Mouse (Mus musculus) embryonic facial prominence, embryonic 10.5 days (tissue): Measurements from ENCODE around the gene Card14. TPM values are rescaled to one million over a fixed set of nuclear protein-coding genes. Genes with fewer than 3 reads are reported as not detected.

Experiments used
- DNase-seq: peaks from one replicate; pipeline ENCODE4 v3.0.0-alpha.2; 2017; ENCODE audit warnings: low spot score
- H3K27ac ChIP-seq: fragments of 300-500 bp; sonication (generic); replicated peaks from 2 replicates; pipeline ENCODE4 v1.5.1; 2016; ENCODE audit warnings: mild to moderate bottlenecking
- H3K27me3 ChIP-seq: fragments of 300-500 bp; sonication (generic); replicated peaks from 2 replicates; pipeline ENCODE4 v1.6.1; 2016; ENCODE audit warnings: low read depth, mild to moderate bottlenecking; ENCODE audit not compliant: poor library complexity, severe bottlenecking
- H3K36me3 ChIP-seq: fragments of 300-500 bp; sonication (generic); replicated peaks from 2 replicates; pipeline ENCODE4 v1.6.1; 2016; ENCODE audit warnings: mild to moderate bottlenecking, moderate library complexity
- H3K4me1 ChIP-seq: fragments of 300-500 bp; sonication (generic); 2 replicates; pipeline ENCODE4 v1.6.1; 2016
- H3K4me3 ChIP-seq: fragments of 300-500 bp; sonication (generic); 2 replicates; pipeline ENCODE4 v1.5.1; 2016; ENCODE audit warnings: mild to moderate bottlenecking, moderate library complexity
- H3K9me3 ChIP-seq: fragments of 300-500 bp; sonication (generic); 2 replicates; pipeline ENCODE4 v1.6.1; 2016; ENCODE audit warnings: mild to moderate bottlenecking
- WGBS: fragments of 180-500 bp; shearing (Covaris S2); methylation state at CpG from one replicate; pipeline ENCODE4 v1.1.7; 2016; 5-methylcytosine and 5-hydroxymethylcytosine counted together
- microRNA counts: library from miRNA; unstranded; fragments of <30 nt; microRNA quantifications from one replicate; lab custom pipeline; 2017
- microRNA-seq: library from miRNA; unstranded; fragments of <30 nt; microRNA quantifications from one replicate; pipeline ENCODE4, GENCODE M21; 2017
- polyA plus RNA-seq: library from polyadenylated mRNA; unstranded; fragments of >200 nt; fragmentation: Nextera tagmentation; extraction: Ambion mirVana; gene quantifications from 2 replicates; pipeline ENCODE4 v1.2.1, GENCODE M21; 2016

Card14 gene
- polyA plus RNA-seq, 1 experiment from 2014 or later: 0.05 TPM

GRCm38 (mm10) chr11:119393483-119393804 lies 85.9 kb downstream of the Card14 start:
- peaks cover 36% of the 10 kb centered on the region for H3K4me1 ChIP-seq
- 27% methylated on average over 7 of the region's 7 CpGs for WGBS
- peaks cover 95% of the 10 kb centered on the region for H3K27me3 ChIP-seq
- no peaks in the 10 kb centered on the region for H3K9me3 ChIP-seq
- H3K4me3 ChIP-seq: peak overlapping the region; percentile 55
- H3K36me3 ChIP-seq: no peaks in the 10 kb centered on the region
- DNase-seq: peak; percentile 31
- no peak overlapping the region for H3K27ac ChIP-seq

- DNase-seq: no peak
- WGBS: 37% methylated on average over 6 of the region's 6 CpGs
- peaks cover 91% of the 10 kb centered on the region for H3K27me3 ChIP-seq
Observed at GRCm38 (mm10) chr11:119394210-119394609, 86.6 kb downstream of the Card14 start.

More at GRCm38 (mm10) chr11:119394210-119394609, 86.6 kb downstream of the Card14 start:
- no peak overlapping the region for H3K27ac ChIP-seq
- no peak overlapping the region for H3K4me3 ChIP-seq
- peaks cover 36% of the 10 kb centered on the region for H3K4me1 ChIP-seq
- H3K9me3 ChIP-seq: no peaks in the 10 kb centered on the region
- no peaks in the 10 kb centered on the region for H3K36me3 ChIP-seq

MicroRNAs encoded within 50 kb of the gene (microRNA counts, 519-probe panel; counts per million panel counts)
- microRNA mmu-miR-1932 (lab: Ali Mortazavi, UCI): 188 counts per million, percentile 57 among the panel's probes with 10 or more counts

Small RNA genes within 50 kb of the gene (microRNA-seq; reads per million reads assigned to microRNA genes)
- not detected for gene Mir1932

Other genes with a start within 250 kb of the Card14 start
- gene Cbx4, start 221.5 kb upstream of the Card14 start, polyA plus RNA-seq: 4.7 and 5.2 TPM in 2 replicates
- 25.3 and 25.5 TPM in 2 replicates for gene Tbc1d16, start 79.3 kb upstream of the Card14 start, polyA plus RNA-seq
- 16.4 and 19.5 TPM in 2 replicates for gene Ccdc40, start 79.2 kb upstream of the Card14 start, polyA plus RNA-seq
- gene Gaa, start 39.9 kb upstream of the Card14 start, polyA plus RNA-seq: 30.8 TPM in 2 replicates
- gene Eif4a3, start 7.7 kb upstream of the Card14 start, polyA plus RNA-seq: 465 and 504 TPM in 2 replicates
- 5.4 and 5.5 TPM in 2 replicates for gene Sgsh, start 47.8 kb downstream of the Card14 start, polyA plus RNA-seq
- gene Slc26a11, start 47.8 kb downstream of the Card14 start, polyA plus RNA-seq: 7.6 and 8.2 TPM in 2 replicates
- gene Rnf213, start 85.3 kb downstream of the Card14 start, polyA plus RNA-seq: 1.4 TPM in 2 replicates
- gene Endov, start 183.6 kb downstream of the Card14 start, polyA plus RNA-seq: 21.1 and 21.2 TPM in 2 replicates
- gene Nptx1, start 240.0 kb downstream of the Card14 start, polyA plus RNA-seq: 1.9 and 2.6 TPM in 2 replicates